Mouse (Mus musculus): ENCODE measurements around the gene Kif2c. TPM values are rescaled to one million over a fixed set of nuclear protein-coding genes. Genes with fewer than 3 reads are reported as not detected.

Kif2c gene
- total RNA-seq, 4 experiments from 2014 or later, result 0.20 to 0.69 (median 0.37) TPM

DNA sequence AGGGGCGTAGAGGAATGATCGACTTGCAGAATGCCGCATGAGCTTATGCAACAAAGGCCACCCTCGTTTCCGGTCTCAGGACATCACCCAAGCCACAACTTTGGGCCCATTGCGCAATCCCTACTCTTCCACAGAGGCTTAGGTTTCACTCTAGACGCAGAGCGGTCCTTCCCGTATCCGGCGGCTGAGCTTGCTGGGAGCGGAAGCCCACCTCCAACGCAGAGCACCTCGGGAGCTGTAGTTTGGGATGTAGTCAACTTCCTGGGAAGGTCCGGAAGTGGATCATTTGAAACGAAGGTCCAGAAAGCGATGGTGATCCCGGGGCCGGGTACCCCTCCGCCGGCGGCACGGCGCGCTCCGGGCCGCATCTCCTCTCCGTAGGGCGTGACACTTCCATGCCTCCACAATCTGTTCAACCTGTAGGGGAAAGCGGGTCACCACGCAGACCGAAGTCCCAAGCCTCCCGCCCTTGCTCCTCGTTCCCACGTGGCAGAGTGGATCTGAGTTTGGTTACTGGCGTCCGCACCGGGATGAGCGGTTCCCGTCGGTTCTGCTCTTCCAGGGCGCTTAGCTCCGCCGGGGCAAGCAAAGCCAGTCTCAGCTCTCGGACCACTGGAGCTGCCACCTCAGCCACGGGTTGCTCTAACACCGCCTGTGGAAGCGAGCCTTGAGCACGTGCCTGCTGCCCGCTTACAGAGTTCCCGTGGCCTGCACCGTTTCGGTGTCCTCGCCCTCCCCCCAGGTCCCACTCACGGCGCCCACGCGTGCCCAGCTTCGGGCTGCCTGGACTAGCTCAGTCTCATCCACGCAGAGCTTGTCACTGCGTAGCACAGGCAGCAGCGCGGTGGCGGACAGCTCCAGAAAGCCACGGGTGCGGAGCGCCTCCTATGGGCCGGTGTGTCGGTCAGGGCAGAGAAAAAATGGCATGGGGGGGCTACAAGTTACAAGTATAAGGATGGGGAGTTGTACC, 61.7 kb downstream of the Kif2c start:
- peak; percentile 94 to 96 for DNase-seq (ENCODE audit: low spot score in 2 of 2)

DNA sequence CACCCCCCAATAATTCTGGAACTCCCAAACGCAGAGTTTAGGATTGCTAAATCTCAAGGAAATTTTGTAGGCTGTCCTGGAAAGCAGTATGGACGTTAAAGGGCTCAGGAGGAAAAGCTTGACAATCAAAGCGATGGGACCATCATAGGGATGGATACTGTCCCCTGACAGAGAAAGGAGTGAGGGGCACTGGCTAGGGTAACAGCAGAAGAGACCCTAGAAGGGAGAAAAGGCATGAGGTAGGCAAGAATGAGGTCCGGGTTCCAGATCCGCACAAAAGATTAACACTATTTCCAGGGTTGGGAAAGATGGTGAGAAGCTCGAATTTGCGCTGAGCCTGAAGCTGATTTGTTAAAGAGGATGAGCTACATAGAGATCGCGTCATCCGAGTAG, 62.4 kb downstream of the Kif2c start:
- DNase-seq (ENCODE audit: low spot score in 2 of 2), result no peak

- DNase-seq (ENCODE audit: low spot score in 2 of 2), result no peak
Observed at GRCm38 (mm10) chr4:117119636-117120035, 62.8 kb downstream of the Kif2c start.

DNA sequence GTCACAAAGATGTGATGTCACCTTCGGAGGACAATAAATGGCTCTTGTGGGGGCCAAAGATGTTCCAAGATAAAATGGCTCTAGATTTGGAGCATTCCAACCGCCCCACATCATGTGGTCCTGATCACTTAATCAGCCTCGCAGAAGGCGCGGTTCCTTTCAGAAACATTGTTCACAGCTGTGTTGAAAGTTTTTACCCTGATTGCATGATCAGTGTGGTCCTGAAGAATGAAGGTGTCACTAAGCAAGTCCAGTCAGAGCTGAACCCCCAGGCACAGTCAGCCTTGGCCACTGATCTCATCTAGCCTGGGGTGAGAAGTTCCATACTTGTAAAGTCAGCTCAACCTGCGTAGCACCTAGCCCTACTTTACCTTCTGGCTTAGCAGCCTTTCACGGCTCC, 64.5 kb downstream of the Kif2c start:
- no peak for DNase-seq (ENCODE audit: low spot score in 2 of 2)

DNA sequence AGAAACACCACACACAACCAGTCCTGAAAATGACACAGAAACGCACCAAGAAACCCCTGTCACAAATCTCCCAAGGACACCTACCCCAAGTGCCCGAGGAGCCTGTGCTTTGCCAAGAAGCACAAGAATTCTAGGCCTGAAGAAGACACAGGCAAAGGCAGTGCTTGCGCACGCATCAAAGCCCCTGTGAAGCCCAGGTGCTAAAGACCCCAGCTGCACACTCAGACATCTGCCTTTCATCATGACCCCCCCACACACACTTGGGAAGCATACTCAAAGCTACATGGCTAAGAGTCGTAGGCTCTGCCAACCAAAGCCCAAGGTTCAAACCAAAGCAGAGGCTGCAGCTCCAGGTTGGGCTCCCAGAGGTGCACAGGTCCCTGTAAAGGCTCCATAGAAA, 66.8 kb downstream of the Kif2c start:
- no peak for DNase-seq (ENCODE audit: low spot score in 2 of 2)

DNA sequence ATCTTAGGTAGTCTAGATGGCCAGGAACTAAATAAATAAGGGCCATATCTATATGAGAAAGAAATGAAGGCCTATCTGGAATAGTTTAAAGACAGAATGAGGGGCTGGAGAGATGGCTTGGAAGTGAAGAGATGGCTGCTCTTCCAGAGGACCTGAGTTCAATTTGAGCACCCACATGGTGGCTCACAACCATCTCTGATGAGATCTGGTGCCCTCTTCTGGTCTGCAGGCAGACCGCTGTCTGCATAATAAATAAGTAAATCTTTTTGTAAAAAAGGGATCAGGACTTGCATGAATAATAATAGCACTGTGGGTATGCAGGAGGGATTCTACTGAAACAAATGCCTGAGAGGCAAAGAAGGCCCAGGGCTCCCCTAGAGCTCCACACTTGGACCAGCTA, 69.2 kb downstream of the Kif2c start:
- no peak for DNase-seq (ENCODE audit: low spot score in 2 of 2)

DNA sequence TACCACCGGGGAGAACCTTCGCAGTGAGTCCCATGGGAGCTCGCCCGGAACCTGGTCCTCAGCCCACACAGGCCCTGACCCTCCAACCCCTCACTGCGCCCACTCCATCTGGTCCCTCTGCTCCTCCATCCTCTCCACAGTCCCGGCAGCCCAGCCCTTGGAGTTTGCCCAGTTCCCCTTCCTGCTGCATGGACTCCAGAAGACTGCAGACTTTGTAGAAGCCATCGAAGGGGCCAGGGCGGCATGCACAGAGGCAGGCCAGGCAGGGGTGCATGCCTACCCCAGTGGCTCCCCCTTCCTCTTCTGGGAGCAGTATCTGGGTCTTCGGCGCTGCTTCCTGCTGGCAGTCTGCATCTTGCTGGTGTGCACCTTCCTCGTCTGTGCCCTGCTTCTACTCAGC, 71.5 kb downstream of the Kif2c start:
- DNase-seq (ENCODE audit: low spot score in 2 of 2), result no peak

GRCm38 (mm10) chr4:117110249-117110648, 72.2 kb downstream of the Kif2c start:
- no peak for DNase-seq (ENCODE audit: low spot score in 2 of 2)

Small RNA genes within 50 kb of the gene (microRNA-seq; reads per million reads assigned to microRNA genes)
- 0 reads per million in 2 experiments for gene Gm22398

Other genes with a start within 250 kb of the Kif2c start
- gene Urod, start 188.2 kb downstream of the Kif2c start, total RNA-seq (2022), result 10 to 100 TPM; 62.0 to 68.1 (median 64.8) TPM
- gene Hectd3, start 187.3 kb downstream of the Kif2c start, total RNA-seq (2022), result 10 to 100 TPM; 41.3 to 54.7 (median 42.2) TPM
- 10 to 100 TPM; 20.0 to 25.1 (median 21.3) TPM for gene Eif2b3, start 163.2 kb downstream of the Kif2c start, total RNA-seq (2022)
- gene Ptch2, start 86.6 kb downstream of the Kif2c start, total RNA-seq (2022), result 1 to 10 TPM; 1.7 to 3.4 (median 2.2) TPM
- gene Btbd19, start 56.9 kb downstream of the Kif2c start, total RNA-seq (2022), result 10 to 100 TPM; 12.9 to 18.3 (median 16.2) TPM
- gene Tctex1d4, start 55.8 kb downstream of the Kif2c start, total RNA-seq (2022), result under 1 TPM; 0.74 to 0.81 (median 0.78) TPM
- 1 to 10 TPM; 9.0 to 10.0 (median 9.6) TPM for gene Plk3, start 48.7 kb downstream of the Kif2c start, total RNA-seq (2022)
- 100 to 1,000 TPM; 448 to 635 (median 527) TPM for gene Rps8, start 26.4 kb downstream of the Kif2c start, total RNA-seq (2022)
- gene Tmem53, start 69.3 kb upstream of the Kif2c start, total RNA-seq (2022), result 1 to 10 TPM; 4.2 to 5.9 (median 5.7) TPM
- gene Armh1, start 69.5 kb upstream of the Kif2c start, total RNA-seq (2022), result under 1 TPM; 0.40 to 0.75 (median 0.59) TPM